Mouse (Mus musculus) liver, embryonic 14.5 days (tissue): ENCODE measurements around the gene Hmg20b. TPM values are rescaled to one million over a fixed set of nuclear protein-coding genes. Genes with fewer than 3 reads are reported as not detected.

Source experiments
- ATAC-seq: fragments of 200-750 bp; cut with Nextera tagmentation; 2 replicates; pipeline ENCODE4 v1.8.0; 2017; ENCODE audit warnings: moderate number of reproducible peaks, mild to moderate bottlenecking, moderate library complexity; ENCODE audit not compliant: insufficient read depth
- DNase-seq, 3 experiments: peaks; one replicate each; pipeline ENCODE4 v3.0.0-alpha.2; 2012 to 2013; ENCODE audit warnings: low read depth in 3 of 3, low spot score in 3 of 3
- H3K27ac ChIP-seq: fragments of 300-500 bp; sonication (generic); 2 replicates; pipeline ENCODE4 v1.5.1; 2014; ENCODE audit warnings: moderate library complexity, mild to moderate bottlenecking, control low read depth, inconsistent platforms
- H3K27me3 ChIP-seq: fragments of 300-500 bp; sonication (generic); 2 replicates; pipeline ENCODE4 v1.6.1; 2014; ENCODE audit warnings: mild to moderate bottlenecking, low read length, moderate library complexity; ENCODE audit not compliant: control insufficient read depth, insufficient read depth
- H3K36me3 ChIP-seq: fragments of 300-500 bp; sonication (generic); replicated peaks from 2 replicates; pipeline ENCODE4 v1.6.1; 2014; ENCODE audit warnings: low read depth; ENCODE audit not compliant: control insufficient read depth, insufficient read depth
- H3K4me1 ChIP-seq, 2 experiments: fragments of 200-500 bp in 1 of 2; fragments of 300-500 bp in 1 of 2; sonication (generic) in 1 of 2; replicated peaks; 2 replicates each; pipeline ENCODE4 v1.6.1; 2012 to 2014; ENCODE audit warnings: antibody characterized with exemption in 1 of 2, inconsistent platforms in 1 of 2, low read length in 1 of 2; ENCODE audit not compliant: control insufficient read depth in 2 of 2, insufficient read depth in 2 of 2
- H3K4me2 ChIP-seq: fragments of 300-500 bp; sonication (generic); 2 replicates; pipeline ENCODE4 v1.6.1; 2014; ENCODE audit warnings: low read depth, mild to moderate bottlenecking, control low read depth, moderate library complexity
- H3K4me3 ChIP-seq, 2 experiments: fragments of 200-500 bp in 1 of 2; fragments of 300-500 bp in 1 of 2; sonication (generic) in 1 of 2; 2 replicates each; pipeline ENCODE4 v1.5.1; 2012 to 2014; ENCODE audit warnings: low read depth in 2 of 2, low read length in 2 of 2, mild to moderate bottlenecking in 2 of 2, control low read depth in 1 of 2, inconsistent platforms in 1 of 2, moderate library complexity in 1 of 2; ENCODE audit not compliant: insufficient read depth in 1 of 2
- H3K9ac ChIP-seq: fragments of 300-500 bp; sonication (generic); replicated peaks from 2 replicates; pipeline ENCODE4 v1.6.1; 2014; ENCODE audit warnings: mild to moderate bottlenecking, control low read depth, moderate library complexity
- H3K9me3 ChIP-seq: fragments of 300-500 bp; sonication (generic); 2 replicates; pipeline ENCODE4 v1.6.1; 2016; ENCODE audit warnings: low read length, mixed read lengths; ENCODE audit not compliant: control insufficient read depth
- CTCF ChIP-seq: IDR thresholded peaks from 2 replicates; pipeline ENCODE4 v1.5.1; 2016; ENCODE audit warnings: antibody characterized with exemption, low read depth, control low read depth
- EP300 ChIP-seq: IDR thresholded peaks from 2 replicates; pipeline ENCODE4 v1.6.1; 2016; ENCODE audit warnings: antibody characterized with exemption, low read depth
- WGBS: fragments of 180-500 bp; shearing (Covaris S2); extraction: QIAGEN DNeasy Blood & Tissue Kit; methylation state at CpG from one replicate; pipeline ENCODE4 v1.1.7; 2014; ENCODE audit not compliant: insufficient replicate concordance; 5-methylcytosine and 5-hydroxymethylcytosine counted together
- polyA plus RNA-seq, 2 experiments: library from polyadenylated mRNA; depleted of rRNA in 1 of 2; stranded (reverse) in 1 of 2; unstranded in 1 of 2; fragments of >200 nt; fragmentation: Nextera tagmentation in 1 of 2; extraction: Ambion mirVana in 1 of 2; gene quantifications; 2 replicates each; pipeline versions ENCODE4 v1.2.1 to v1.2.3; 2012 to 2014

Gene Hmg20b
- 20.6 and 24.9 TPM in 2 replicates for polyA plus RNA-seq (2012; rRNA removed)
- 20.3 and 23.7 TPM in 2 replicates for polyA plus RNA-seq (2014; fragmentation: Nextera tagmentation; extraction: Ambion mirVana)

GRCm38 (mm10) chr10:81350351-81351063 is at the start of gene Hmg20b:
Gene Hmg20b, minus strand, starts transcription at chr10:81350480.
- Histone ChIP-seq H3K27ac (peak within 1 kb of the TSS; percentile 80), H3K9ac (peak within 1 kb of the TSS; percentile 93), H3K4me2 (peak within 1 kb of the TSS; percentile 79), H3K36me3 (peaks cover 4% of the 10 kb centered on the region), H3K9me3 (no peaks in the 10 kb centered on the region), H3K4me3 (peak within 1 kb of the TSS; percentile 79 to 84), H3K27me3 (peaks cover 3% of the 10 kb centered on the region; the same call in 1 of the 2 replicates), H3K4me1 (peaks cover 40 to 43% of the 10 kb centered on the region in 2 experiments)
- DNase-seq (peak; percentile 99), ATAC-seq (peak; percentile 90)
- WGBS, result under 1% methylated on average over 54 of the region's 54 CpGs
- TF ChIP-seq EP300 (no peak), CTCF (peak; percentile 96)

DNA sequence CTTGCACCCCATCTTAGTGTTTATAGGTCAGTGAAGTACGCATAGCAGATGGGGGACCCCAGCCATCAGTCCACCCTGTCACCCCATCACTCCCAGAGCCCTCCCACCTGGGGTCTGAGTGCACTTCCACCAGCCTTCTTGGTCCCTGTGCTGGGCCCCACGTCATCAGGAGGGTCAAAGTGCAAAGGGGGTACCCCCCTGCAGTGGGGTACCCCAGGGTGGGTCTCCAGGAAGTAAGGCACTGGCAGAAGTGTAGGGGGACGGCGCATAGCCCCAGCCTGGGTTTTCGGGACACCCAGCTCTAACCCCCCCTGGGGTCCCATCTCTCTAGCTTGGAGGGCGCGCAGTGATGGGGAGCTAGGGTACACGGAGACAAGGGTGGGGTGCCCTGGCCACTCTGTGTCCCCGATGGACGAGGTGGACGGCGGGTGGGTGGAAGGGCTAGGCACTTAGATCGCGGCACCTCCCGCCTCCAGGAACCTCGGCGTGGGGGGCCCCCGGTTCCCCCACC is 49.6 kb upstream of the Hmg20b start:
- H3K36me3 ChIP-seq, result no peaks in the 10 kb centered on the region; the same call in 1 of the 2 replicates
- H3K27me3 ChIP-seq, result peaks cover 3% of the 10 kb centered on the region; the same call in 1 of the 2 replicates
- H3K4me3 ChIP-seq, result no peak overlapping the region
- 72% methylated on average over 18 of the region's 18 CpGs for WGBS
- no peak for TF ChIP-seq EP300
- no peak for TF ChIP-seq CTCF
- peaks cover 7 to 12% of the 10 kb centered on the region in 2 experiments; a peak in 3 of 4 replicates for H3K4me1 ChIP-seq
- H3K9me3 ChIP-seq, result no peaks in the 10 kb centered on the region
- DNase-seq (no peak), ATAC-seq (no peak)
- no peak overlapping the region for H3K4me2 ChIP-seq
- H3K27ac ChIP-seq, result no peak overlapping the region
- no peak overlapping the region for H3K9ac ChIP-seq

DNA sequence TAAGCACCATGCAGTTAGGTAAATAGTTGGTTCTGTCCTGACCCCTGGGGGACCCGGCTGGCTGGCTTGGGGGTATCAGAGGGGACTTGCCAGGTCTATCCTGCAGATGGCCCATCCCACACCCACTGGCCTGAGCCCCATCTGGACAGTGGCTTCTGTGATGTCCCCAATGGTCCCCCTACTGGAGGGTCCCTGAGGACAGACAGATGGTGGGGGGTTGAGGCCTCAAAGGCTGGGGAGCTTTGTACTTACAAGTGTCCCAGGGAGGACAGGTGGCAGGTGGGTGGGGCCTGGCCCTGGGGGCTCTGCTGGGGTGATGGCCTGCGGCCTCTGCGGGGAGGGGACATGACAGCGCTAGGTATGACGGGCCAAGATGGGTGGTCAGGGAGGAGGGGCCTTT is 49.0 kb upstream of the Hmg20b start:
- Histone ChIP-seq H3K4me1 (peaks cover 7 to 12% of the 10 kb centered on the region in 2 experiments; a peak in 3 of 4 replicates), H3K4me2 (no peak overlapping the region), H3K27ac (no peak overlapping the region), H3K27me3 (no peaks in the 10 kb centered on the region; the same call in 1 of the 2 replicates), H3K36me3 (no peaks in the 10 kb centered on the region; the same call in 1 of the 2 replicates), H3K9ac (no peak overlapping the region), H3K9me3 (no peaks in the 10 kb centered on the region), H3K4me3 (no peak overlapping the region)
- no peak for TF ChIP-seq CTCF
- no peak for TF ChIP-seq EP300
- DNase-seq (no peak), ATAC-seq (no peak)
- 77% methylated on average over 5 of the region's 5 CpGs for WGBS

DNA sequence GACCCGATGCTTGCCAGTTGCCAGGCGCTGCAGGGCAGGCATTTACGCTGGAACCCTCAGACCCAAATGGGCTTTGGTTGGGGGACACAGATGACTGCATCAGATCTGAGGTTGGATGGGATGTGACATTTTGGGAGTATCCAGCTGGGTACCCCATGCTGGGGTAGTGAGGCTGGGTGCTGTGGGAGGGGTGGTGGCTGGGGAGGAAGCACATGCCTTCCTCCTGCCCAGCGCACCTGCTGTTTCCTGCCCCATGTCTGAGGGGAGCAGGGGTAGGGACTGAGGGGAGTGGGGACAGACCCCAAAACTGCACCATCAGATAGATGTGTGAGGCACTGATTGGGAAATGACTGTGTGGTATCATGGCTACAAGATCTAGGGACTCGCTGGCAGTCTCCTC is 46.5 kb upstream of the Hmg20b start:
- Histone ChIP-seq H3K36me3 (no peaks in the 10 kb centered on the region; the same call in 1 of the 2 replicates), H3K4me2 (no peak overlapping the region), H3K27ac (no peak overlapping the region), H3K4me1 (peaks cover 5 to 11% of the 10 kb centered on the region in 2 experiments), H3K27me3 (no peaks in the 10 kb centered on the region), H3K9ac (no peak overlapping the region), H3K4me3 (no peak overlapping the region), H3K9me3 (no peaks in the 10 kb centered on the region)
- no peak for TF ChIP-seq EP300
- TF ChIP-seq CTCF, result no peak
- DNase-seq (no peak), ATAC-seq (no peak)
- WGBS, result 74% methylated on average over 5 of the region's 5 CpGs

DNA sequence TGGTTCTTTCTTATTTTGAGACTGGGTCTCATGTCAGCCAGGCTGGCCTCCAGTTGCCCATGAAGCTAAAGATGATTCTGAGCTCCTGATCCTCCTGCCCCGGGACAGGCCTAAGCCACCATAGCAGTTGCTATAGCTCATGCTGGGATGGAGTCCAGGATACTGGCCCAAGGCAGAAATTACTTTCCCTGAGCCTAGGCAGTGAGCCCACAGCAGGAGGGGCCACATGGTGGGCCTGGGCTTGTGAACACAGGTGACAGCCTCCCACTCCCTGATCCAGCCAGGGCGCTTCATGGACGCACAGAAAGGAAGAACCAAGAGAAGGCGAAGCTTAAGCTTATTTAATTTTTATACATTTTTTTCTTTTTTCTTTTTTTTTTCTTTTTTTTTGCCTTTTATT is 45.6 kb upstream of the Hmg20b start:
- no peak for ATAC-seq
- H3K9ac ChIP-seq, result no peak overlapping the region
- no peak overlapping the region for H3K27ac ChIP-seq
- H3K36me3 ChIP-seq, result no peaks in the 10 kb centered on the region; the same call in 1 of the 2 replicates
- TF ChIP-seq CTCF (no peak), EP300 (no peak)
- DNase-seq, result no peak
- WGBS, result 82% methylated on average over 4 of the region's 4 CpGs
- H3K4me2 ChIP-seq, result no peak overlapping the region
- no peak overlapping the region for H3K4me3 ChIP-seq
- H3K9me3 ChIP-seq, result no peaks in the 10 kb centered on the region
- H3K27me3 ChIP-seq, result no peaks in the 10 kb centered on the region
- H3K4me1 ChIP-seq, result peaks cover 2 to 5% of the 10 kb centered on the region in 2 experiments; a peak in 3 of 4 replicates
